Mouse (Mus musculus): ENCODE results near the gene P2rx5.

Gene P2rx5

DNA sequence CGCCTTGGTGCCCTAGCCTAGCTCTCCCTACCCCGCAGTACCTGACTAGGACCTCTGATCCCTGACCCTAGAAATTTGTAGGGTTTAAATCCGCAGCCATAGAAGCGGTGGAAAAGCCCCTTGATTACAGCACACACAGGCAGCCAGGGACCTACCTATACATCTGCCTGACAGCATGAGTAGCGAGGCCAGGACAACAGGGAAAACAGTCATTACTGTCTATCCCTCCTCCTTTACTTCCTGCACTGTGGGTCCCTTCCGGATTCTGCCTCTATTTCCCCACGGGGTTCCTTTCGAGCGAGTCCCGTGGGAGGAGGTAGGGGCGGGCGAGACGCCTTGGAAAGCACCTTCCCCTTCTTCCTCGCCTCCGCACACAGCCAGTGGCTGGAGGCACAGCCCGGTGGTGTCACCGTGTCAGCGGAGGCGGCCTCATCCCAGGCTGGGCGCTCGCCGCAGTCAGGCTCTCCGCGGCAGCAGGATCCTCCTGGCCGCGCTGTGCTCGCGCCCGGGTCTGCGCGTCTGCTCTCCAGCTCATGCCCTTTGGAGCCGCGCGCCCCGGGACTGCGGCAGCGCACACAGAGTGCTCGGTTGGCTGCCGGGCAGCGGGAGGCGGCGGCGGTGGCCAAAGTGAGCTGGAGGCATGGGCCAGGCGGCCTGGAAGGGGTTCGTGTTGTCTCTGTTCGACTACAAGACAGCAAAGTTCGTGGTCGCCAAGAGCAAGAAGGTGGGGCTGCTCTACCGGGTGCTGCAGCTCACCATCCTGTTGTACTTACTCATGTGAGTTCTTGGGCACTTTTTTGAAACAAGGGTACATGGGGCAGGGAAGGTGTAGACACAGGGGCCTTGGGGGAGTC, at the start of gene P2rx5:
P2rx5 (plus strand) TSS at position 465 of the 854 bp plus-strand sequence.
- peak; percentile 56 for DNase-seq (ENCODE audit: low spot score)

DNA sequence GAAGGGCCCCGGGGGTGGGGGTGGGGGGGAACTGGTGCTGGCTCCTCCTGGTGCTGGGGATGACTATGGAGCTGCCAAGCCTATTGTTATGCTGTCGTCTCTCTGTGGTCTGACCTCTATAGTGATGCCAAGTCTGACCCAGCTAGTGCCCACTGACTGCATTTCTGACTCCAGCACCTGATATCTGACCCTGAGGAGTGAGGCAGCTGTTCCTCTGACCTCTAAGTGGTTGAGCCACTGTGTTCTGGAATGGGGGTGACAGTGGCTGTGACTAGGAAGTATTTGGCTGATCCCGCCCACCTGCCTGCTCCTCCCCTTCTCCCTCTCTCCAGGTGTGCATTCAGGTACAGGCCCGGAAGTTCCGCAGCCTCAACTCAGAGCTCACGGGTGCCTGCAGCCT, 48.8 kb upstream of the P2rx5 start:
- DNase-seq (ENCODE audit: low spot score), result no peak

DNA sequence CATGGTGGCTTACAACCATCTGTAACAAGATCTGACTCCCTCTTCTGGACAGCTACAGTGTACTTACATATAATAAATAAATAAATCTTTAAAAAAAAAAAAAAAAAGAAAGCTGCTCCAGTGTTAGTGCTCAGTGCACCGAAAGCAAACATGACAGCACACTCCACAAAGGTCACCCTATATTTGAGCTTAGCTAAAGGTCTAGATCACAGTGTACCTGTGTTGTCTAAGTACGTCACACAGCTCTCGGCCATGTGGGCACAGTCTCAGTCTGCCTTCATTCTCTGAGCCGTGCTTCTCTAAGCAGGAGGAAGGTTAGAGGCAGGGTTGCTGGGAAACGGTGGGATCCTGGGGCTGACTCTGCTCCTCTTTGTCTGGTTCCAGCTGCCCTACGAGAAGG, 33.7 kb upstream of the P2rx5 start:
- DNase-seq (ENCODE audit: low spot score), result no peak

DNA sequence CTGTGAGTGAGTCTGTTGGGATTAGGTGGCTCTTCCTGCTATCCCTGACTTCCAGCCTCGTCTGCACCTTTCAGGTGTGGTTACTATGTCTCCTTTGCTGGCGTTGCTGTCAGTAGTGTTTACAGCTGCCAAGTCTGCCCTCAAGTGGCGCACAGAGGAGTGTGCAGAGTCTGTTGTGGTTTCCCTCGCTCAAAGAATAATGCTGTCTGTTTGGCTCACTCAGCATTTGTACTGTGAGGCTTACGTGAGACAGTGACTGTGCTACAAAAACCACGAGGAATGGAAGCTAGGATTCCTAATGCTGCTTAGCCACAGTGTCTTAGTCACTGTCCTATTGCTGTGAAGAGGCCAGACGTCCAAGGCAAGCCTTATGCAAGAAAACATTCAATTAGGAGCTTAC, 29.2 kb upstream of the P2rx5 start:
- DNase-seq (ENCODE audit: low spot score), result no peak

DNA sequence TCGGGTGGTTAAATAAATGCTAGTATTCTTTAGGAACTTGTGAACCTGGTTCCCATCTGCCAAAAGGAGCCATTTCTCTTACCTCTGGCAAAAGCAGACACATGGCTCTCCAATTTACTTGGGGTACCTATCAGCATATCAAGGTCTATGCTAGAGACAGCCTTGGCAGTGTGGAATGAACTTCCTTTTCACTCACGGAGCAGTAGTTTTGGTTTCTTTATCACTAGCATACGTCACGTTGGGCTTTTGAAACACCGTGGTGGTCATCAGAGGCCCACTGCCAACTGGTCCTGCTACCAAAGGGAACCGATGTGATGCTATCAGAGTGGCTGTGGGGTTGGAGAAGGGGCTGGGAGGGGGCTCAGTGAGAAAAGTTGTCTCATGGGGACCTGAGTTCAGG, 27.2 kb upstream of the P2rx5 start:
- DNase-seq (ENCODE audit: low spot score), result no peak

DNA sequence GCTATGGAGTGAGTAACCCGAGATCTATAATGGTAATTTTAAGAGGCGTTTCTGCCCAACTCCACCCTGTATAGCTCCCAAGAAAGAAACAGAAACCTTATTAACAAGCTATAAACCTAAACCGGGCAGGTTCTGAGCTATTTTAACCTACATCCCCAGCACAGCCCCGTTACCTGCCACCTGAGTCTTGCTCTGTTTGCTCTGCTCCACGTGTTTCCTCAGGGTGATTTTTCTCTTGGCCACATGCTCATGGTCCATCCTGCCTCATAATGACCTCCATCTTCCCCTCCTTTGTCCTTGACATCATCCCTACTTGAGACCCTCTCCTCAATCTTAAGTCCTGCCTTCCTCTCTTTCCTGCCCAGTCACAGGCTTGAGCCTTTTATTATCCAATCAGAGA, 26.0 kb upstream of the P2rx5 start:
- no peak for DNase-seq (ENCODE audit: low spot score)

DNA sequence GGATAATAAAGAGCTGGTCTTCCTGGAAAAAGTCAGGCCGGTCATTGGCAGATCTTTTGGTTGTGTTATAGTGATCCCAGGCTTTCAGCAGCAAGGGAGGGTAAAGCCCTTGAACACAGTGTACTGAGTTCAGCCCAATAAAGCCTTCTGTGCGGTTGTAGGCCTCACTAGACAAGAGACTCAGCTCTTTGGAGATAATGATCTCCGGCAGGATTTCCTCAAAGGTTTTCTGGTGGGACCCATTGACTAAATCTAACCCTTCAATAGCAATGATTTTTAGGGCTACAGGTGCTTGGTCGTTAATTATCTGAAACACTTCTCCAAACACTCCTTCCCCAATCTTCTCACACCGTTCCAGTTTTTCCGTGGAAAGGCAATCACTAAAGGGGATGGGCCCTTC, 23.6 kb upstream of the P2rx5 start:
- DNase-seq (ENCODE audit: low spot score), result no peak

DNA sequence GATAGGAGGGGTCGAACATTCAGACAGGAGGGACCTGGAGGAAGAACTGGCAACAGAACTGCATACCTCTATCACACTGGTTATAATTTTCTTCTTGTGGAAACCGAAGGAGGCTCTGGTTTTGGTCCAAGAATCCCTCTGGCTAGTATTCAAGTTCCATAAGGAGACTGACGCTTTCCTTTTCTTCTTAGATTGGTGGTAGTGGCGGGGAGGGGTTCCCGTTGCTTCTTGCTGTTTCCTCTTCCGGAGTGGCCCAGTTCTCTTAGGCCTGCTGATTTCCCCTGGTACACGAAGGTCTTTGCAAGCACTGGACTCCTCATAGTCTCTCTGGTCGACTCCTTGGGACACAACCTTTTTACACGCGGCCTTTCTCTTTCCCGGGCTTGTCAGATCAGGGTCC, 23.1 kb upstream of the P2rx5 start:
- DNase-seq (ENCODE audit: low spot score), result no peak

DNA sequence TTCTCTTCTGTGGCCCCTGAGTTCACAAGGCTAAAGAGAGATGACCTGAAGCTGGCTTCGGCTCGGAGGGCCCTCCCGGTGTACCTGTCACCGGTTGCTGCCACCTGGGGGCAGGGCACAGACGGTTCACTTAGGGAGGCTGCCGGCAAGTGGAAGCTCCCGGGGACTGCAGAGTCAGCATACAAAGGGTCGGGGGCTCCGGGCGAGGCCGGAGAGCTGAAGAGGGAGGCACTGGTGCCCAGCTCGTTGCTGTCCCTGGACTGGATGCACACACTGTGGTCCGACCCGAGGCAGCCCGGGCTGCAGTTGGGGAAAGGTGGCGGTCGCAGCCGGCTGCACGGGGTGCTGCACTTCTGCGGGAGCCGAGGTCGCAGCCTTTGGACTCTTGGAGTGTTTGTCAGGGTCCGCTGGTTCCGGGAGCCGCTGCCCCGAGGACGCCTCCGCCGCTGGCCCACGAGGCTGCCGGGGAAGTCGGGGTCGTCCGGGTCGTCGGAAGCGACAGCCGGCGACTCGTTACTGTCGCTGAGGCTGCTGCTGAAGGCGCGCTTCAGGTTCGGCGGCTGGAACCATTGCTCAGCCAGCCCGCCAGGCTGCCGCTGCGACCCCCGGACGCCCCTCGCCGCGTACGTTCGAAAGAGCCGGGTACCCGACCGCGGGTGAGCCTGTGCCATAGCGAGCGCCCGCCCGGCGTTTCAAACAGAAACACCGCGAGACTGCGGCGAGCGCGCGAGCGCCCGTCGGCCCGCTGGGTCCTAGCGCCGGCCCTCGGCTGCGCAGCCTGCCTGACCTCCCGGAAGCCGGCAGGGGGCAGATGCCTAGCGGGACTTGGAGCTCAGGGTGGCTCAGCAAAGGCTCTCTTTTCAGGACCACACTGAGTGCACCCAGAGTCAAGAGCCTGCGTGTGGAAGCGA, 22.4 kb upstream of the P2rx5 start, which contains the start of gene Haspin:
Haspin (minus strand) TSS at position 704 of the 911 bp plus-strand sequence.
- peak; percentile 95 for DNase-seq (ENCODE audit: low spot score)

DNA sequence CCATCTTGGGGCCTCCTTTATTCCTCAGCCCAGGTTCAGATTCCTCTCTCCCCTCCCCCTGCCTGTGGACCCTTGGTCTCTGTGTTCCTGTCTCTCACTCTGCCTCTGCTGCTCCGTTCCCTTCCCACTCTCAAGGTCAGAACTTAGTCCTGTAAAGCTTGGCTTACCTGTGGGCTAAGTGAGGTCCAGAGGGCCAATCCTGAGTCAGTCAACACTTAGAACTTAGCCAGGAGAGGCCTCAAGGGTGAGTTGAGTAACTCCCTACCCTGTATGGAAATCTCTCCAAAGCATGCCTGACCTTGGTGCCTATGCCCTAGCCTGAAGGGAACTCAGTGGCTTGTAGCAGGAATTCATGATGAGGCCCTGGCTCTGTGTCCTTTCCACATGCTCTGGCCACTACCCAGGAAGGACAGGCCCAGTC, 15.9 kb upstream of the P2rx5 start:
- no peak for DNase-seq (ENCODE audit: low spot score)

DNA sequence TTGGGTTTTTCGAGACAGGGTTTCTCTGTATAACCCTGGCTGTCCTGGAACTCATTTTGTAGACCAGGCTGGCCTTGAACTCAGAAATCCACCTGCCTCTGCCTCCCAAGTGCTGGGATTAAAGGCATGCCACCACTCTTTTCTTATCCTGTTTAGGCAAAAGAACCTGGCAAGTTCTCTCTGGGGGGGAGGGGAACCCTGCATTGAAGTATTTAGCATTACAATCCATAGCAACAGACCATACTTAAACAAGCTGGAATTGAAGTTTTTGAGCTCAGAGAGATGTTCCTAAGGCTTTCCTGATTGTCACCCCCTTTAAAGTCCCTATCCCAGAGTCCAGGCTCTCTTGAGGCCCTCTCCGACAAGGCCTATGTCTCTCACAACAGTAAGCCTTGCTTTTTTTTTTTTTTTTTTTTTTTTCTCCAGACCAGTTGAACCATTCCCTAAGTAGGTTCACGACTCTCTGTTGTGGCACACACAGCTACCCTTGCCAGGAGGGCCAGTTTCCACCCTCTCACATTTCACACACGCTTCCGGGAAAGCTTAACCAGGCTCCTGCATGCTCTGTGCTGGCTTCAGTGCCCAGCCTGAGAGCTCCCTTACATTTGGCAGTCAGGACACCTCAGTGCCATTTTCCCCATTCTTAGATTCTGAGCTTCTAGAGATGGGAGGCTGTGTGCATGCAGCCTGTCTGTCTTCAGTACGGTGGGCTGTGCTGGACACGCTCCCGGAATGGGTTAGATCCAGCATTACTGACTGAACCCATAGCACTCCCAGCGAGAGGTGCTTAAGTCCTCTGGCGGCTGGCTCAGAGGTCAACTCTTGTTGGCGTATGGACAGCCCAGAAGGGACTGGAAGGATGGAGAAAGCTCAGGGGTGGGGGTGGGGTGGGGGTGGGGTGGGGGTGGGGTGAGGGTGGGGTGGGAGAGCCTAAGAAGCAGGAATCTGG, 13.9 kb upstream of the P2rx5 start:
- DNase-seq (ENCODE audit: low spot score), result no peak

DNA sequence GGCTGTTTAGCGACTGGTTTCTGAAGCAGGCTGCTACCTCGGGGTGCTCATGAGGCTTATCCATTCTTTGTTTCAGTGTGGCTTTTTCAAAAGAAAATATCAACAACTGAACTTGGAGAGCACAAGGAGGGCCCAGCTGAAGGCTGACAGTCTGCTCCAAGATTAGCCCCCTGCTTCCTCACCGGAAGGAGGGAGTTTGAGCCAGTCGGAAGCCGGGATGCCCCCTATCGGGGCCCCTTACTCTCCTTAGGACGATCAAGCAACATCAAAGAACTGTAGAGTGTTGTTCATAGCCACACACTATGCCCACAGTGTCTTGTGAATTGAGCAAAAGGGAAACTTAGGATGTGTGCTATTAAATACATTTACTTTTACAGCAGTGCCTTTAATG, 13.3 kb upstream of the P2rx5 start:
- no peak for DNase-seq (ENCODE audit: low spot score)

DNA sequence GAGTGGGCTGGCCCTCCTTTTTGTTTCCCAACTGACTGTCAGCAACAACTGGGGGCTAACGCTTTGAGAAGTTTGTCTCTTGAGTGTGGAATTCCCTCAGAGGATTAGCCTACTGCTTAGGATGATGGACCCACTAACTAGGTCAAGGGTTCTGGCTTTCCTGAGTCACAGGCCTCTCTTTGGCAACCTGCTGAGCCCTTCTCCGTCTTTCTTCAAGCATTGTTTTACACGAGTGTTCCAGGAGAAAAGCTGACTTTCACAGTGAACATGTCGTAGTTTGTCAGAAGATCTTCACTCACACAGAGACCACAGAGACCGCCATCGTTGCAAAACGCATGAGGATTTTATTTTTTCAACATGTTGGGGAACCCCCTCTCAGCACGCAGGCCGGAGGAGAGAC, 12.0 kb upstream of the P2rx5 start:
- DNase-seq (ENCODE audit: low spot score), result no peak

DNA sequence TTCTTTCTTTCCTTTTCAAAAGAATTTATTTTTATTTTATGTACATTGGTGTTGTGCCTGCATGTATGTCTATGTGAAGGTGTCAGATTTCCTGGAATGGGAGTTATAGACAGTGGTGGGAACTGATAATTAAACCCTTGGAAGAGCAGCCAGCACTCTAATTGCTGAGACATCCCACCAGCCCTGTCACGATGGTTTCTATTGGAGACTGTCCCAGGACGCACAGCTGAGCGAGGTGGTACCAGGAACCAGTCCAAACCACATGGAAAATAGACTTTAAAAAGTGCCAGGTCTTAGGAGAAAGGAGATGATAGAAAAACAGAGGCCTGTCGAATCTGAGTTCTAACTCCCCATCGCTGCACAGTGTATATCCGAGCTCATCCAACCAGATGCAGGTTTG, 5.2 kb upstream of the P2rx5 start:
- no peak for DNase-seq (ENCODE audit: low spot score)

DNA sequence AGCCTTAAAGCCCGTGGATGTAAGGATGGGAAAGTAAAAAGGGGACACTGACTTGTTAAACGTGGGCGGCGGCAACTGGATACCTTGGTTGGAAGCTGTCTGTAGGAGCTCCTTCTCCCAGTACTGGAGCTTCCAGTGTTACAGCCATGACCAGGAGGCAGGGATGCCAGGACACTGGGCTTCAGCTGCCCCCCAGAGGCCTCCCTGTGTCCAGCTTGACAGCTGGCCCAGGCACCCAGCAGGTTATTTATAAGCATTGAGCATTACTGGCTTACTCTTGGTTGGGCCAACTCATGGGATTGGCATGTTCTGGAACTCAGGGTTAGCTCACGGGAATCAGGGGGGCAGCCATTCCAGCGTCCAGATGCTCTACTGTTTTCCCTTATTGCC, 585 bp downstream of the P2rx5 start:
- DNase-seq (ENCODE audit: low spot score), result peak; percentile 31

DNA sequence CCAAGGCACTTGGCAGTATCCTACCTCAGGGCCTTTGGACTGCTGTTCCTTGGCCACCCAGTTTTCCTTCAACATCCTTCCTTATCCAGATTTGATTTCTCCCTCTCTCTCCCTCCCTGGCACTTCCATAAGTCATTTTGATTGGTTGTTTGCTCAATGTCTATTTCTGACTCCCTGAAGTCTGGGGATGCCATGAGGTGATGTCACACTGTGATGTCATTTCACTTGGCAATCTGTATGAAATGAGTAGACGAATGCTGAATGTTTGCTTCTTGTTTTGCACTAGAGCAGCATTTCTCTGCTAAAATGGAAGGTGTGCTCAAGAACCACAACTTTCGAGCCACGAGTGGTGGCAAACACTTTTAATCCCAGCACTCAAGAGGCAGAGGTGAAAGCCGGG, 1.4 kb downstream of the P2rx5 start:
- no peak for DNase-seq (ENCODE audit: low spot score)

DNA sequence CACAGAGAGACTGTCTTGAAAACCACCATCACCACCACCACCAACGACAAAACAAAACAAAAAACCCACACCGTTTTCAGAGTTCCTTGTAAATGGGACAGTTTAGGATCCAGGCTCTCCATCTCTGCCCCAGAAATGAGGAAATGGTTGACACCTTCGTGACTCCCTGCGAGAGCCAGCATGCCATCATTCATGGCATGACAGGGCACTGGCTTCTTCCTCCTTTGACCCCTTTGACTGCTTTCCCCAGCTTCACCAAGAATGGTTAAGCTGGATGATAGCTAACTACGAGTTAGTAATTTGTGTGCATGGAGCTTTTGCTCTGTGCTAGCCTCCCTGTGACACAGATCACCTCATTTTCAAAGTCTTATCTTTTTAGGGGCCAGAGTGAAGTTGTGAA, 2.1 kb downstream of the P2rx5 start:
- DNase-seq (ENCODE audit: low spot score), result no peak

DNA sequence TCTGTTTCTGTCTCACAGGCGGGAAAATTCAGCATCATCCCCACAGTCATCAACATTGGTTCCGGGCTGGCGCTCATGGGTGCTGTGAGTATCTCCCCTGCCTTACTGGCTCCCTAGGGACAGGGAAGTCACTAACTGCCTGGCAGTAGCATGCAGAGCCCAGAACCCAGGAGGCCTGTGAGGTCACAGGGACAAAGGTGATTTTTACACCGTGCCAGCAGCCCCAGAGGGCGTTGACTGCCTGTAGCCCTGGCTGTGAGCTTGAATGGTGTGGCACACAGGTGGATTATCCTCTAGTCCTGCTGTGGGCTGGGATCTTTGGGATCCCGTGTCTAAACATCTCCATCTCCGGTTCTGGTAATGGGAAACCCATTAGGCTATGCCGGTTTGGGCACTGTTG, 7.8 kb downstream of the P2rx5 start:
- no peak for DNase-seq (ENCODE audit: low spot score)

DNA sequence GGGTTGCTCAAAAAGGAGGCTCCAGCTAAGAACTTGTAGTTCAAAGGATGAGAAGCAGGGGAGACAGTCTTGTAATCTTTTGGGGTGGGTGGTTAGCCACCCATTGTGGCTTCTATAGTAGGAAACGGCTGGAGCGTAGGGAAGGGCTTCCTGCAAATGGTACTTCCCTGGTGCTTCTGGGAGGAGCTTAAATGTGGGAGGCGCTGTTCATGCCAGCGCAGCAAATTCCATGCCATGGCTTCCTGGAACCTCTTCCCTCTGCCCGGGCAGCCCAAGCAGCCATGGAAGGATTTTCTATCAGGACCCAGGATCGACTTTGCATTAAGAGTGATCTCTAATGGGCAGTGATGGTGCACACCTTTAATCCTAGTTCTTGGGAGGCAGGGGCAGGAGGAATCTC, 8.4 kb downstream of the P2rx5 start:
- DNase-seq (ENCODE audit: low spot score), result no peak

DNA sequence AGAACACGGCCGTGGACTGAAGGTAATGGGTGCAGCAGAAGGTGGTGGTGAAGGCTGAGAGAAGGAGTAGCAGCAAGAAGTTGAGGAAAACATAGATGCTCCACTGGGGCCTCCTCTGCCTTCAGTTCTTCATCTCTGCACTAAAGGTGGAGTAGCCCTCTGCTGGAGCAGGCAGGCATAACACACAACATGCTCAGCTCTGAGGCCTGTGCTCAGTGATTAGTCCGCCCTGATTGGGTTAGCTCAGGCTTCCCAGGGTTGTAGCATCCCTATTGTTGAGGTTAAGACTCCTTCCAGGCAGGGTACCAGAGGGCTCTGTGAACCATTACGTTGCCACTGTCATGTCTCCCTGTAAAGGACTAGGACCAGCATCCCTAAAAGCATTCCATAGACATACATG, 9.0 kb downstream of the P2rx5 start:
- peak; percentile 77 for DNase-seq (ENCODE audit: low spot score)

DNA sequence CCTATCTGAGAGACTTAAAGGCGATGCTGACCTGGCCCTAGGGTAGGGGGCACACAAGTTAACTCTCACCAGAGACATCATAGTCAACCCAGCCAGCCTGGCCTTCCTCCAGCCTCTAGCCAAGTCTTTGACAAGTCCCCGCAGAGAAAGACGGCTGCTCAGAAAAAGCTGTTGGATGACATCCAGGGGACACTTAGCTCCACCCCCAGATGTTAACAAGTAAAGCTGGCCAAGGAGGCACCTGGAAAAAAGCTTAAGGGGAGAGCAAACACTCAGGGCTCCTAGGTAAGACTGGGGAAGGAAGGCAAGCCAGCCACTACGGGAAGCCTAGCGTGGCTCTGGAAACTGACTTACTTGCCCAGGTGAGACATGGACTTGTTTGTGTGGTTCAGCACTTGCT, 12.0 kb downstream of the P2rx5 start:
- no peak for DNase-seq (ENCODE audit: low spot score)

DNA sequence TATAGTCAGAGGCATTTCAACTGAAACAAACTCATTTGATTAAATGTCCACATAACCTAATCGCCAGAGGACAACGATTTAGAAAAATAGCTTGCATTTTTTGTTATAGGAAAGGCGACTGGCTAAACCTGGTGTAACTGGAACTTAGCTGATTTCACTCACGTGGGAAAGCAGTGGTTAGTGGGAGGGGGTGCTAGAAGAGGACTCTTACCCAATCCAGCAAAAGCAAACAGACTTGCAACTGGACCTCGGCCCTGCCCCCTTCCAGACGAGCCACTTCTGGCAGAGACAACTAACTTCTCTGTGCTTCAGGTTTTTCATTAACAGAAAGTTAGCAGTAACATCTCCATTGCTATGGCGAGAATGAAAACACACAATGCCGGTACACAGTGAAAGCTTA, 15.4 kb downstream of the P2rx5 start:
- DNase-seq (ENCODE audit: low spot score), result peak; percentile 19
